Mouse (Mus musculus): Measurements from ENCODE around the gene Vmn1r166. TPM values are rescaled to one million over a fixed set of nuclear protein-coding genes. Genes with fewer than 3 reads are reported as not detected.
"Not testable (repeated sequence)": the region's sequence is repeated elsewhere in the genome, so short reads cannot be mapped to it uniquely, and the experiment has no call there.

The Vmn1r166 gene
- total RNA-seq (2015) (not detected in 2 replicates), total RNA-seq (2017) (not detected in 2 replicates)

DNA sequence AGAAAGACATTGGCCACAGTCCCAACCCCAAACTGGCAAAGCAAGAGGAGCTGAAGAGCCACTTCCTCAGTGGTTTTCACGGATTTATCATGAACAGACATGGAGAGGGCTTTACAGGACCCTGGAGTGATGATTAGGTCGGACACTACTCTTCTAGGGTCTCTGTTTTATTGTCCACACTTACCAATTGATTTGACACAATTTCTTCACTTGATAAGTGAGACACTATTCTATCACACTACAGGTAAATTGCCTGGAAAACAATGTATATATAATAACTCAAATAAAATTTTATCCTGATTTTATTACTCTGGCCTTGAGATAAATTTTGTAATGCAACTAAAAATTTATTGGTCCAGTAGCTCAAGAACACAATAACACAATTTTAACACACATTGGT, at the start of gene Vmn1r166:
Gene Vmn1r166, minus strand, starts transcription at position 101 of the 400 bp plus-strand sequence.
- not testable (repeated sequence) for ATAC-seq (replicated peaks; ENCODE audit: poor library complexity)

DNA sequence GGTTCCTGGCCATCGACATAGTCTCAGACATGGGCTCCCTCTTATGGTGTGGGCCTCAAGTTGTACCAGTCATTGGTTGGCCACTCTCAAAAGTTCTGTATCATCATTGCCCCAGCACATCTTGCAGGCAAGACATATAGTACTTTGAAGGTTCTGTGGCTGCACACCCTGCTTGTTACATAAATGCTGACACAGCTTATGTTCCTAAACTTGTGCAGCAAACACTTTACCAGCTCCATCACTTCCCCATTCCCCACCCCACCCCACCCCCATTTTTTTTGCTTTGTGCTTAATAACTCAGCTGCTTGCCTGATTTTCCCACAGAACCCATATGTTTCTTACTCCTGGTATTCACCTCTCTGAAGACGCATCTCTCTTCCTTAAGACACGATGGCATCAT, 49.4 kb upstream of the Vmn1r166 start, which contains the start of gene Nlrp4e:
Gene Nlrp4e, plus strand, starts transcription at position 301 of the 400 bp plus-strand sequence.
- not testable (repeated sequence) for ATAC-seq (replicated peaks; ENCODE audit: poor library complexity)

DNA sequence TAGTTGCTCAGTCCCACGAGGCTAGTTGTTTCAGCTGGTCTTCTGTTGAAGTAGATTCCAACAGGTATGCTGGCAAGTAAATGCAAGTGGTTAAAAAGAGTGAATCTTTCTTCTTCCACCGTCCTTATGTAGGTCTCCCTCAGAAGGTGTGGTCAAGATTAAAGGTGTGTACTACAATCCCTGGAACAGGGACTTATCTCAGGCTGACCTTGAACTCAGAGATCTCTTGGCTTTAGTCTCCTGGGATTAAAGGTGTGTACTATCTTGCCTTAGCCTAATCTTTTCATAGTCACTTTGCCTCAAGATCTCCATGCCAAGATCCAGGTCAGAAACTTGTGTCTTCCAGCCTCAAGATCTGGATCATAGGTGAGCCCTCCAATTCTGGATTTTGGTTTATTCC, 27.3 kb upstream of the Vmn1r166 start, which contains the start of gene Gm6902:
Gene Gm6902, minus strand, starts transcription at position 101 of the 400 bp plus-strand sequence.
- not testable (repeated sequence) for ATAC-seq (replicated peaks; ENCODE audit: poor library complexity)

DNA sequence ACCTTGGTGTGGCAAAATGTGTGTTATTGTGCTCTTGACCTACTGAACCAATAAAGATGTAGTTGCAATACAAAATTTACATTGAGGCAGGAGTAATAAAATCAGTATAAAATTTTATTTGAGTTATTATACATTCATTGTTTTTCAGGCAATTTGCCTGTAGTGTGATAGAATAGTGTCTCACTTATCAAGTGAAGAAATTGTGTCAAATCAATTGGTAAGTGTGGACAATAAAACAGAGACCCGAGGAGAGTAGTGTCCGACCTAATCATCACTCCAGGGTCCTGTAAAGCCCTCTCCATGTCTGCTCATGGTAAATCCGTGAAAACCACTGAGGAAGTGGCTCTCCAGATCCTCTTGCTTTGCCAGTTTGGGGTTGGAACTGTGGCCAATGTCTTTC, 34.5 kb downstream of the Vmn1r166 start, which contains the start of gene Vmn1r165:
Gene Vmn1r165, plus strand, starts transcription at position 301 of the 400 bp plus-strand sequence.
- ATAC-seq (replicated peaks; ENCODE audit: poor library complexity), result not testable (repeated sequence)

Other genes with a start within 250 kb of the Vmn1r166 start
- gene Gm4216, start 231.8 kb downstream of the Vmn1r166 start, total RNA-seq (2015), result not detected in 2 replicates
- gene Gm4216, start 231.8 kb downstream of the Vmn1r166 start, total RNA-seq (2017), result not detected in 2 replicates
- gene Vmn1r163, start 196.1 kb downstream of the Vmn1r166 start, total RNA-seq (2015), result not detected in 2 replicates
- not detected in 2 replicates for gene Vmn1r163, start 196.1 kb downstream of the Vmn1r166 start, total RNA-seq (2017)
- not detected in 2 replicates for gene Gm8720, start 184.2 kb downstream of the Vmn1r166 start, total RNA-seq (2015)
- not detected in 2 replicates for gene Gm8720, start 184.2 kb downstream of the Vmn1r166 start, total RNA-seq (2017)
- not detected in 2 replicates for gene Gm10662, start 107.2 kb downstream of the Vmn1r166 start, total RNA-seq (2015)
- gene Gm10662, start 107.2 kb downstream of the Vmn1r166 start, total RNA-seq (2017), result not detected in 2 replicates
- gene Vmn1r165, start 34.4 kb downstream of the Vmn1r166 start, total RNA-seq (2015), result not detected in 2 replicates
- gene Vmn1r165, start 34.4 kb downstream of the Vmn1r166 start, total RNA-seq (2017), result not detected in 2 replicates
- not detected in 2 replicates for gene Gm6902, start 27.2 kb upstream of the Vmn1r166 start, total RNA-seq (2015)
- not detected in 2 replicates for gene Gm6902, start 27.2 kb upstream of the Vmn1r166 start, total RNA-seq (2017)
- not detected in 2 replicates for gene Nlrp4e, start 49.5 kb upstream of the Vmn1r166 start, total RNA-seq (2015)
- gene Nlrp4e, start 49.5 kb upstream of the Vmn1r166 start, total RNA-seq (2017), result not detected in 2 replicates
- gene Nlrp5, start 134.2 kb upstream of the Vmn1r166 start, total RNA-seq (2015), result not detected in 2 replicates
- not detected in 2 replicates for gene Nlrp5, start 134.2 kb upstream of the Vmn1r166 start, total RNA-seq (2017)